17 mouse cellular contexts compared by ENCODE assay signal in genomic region chr1:39944972-39945323, GRCm38 (mm10). TPM values are rescaled to one million over a fixed set of nuclear protein-coding genes. Genes with fewer than 3 reads are reported as not detected.
DNase-seq lines count a peak whose midpoint lies in the region; ATAC-seq and TF ChIP-seq lines count a peak whose summit lies in the region.
"Had no signal": no experiment of that assay in that cellular context is flagged by ENCODE, and none has a peak within 500 bp of the region (broad histone marks: within the 10 kb centered on the region; RNA-seq: fewer than 3 reads in every experiment).

No protein-coding gene starts in this region.

- WGBS in forebrain, embryonic 10.5 days: 34% methylated on average over 4 of the region's 4 CpGs
- 46% methylated on average over 4 of the region's 4 CpGs for WGBS in forebrain, embryonic 11.5 days
- WGBS in midbrain, embryonic 13.5 days: 38% methylated on average over 4 of the region's 4 CpGs
- WGBS in midbrain, embryonic 16.5 days: 40% methylated on average over 4 of the region's 4 CpGs
- 49% methylated on average over 4 of the region's 4 CpGs for WGBS in forebrain, postnatal 0 days
- WGBS in neural tube, embryonic 14.5 days: 27% methylated on average over 4 of the region's 4 CpGs

- intact Hi-C loops in gastrocnemius, postnatal 36 days (cut with DNase I): no loop called here

- H3K9me3 ChIP-seq in forebrain, embryonic 10.5 days: no peaks in the 10 kb centered on the region
- H3K9me3 ChIP-seq in forebrain, embryonic 11.5 days (ENCODE audit: control insufficient read depth, low read length): no peaks in the 10 kb centered on the region
- no peaks in the 10 kb centered on the region for H3K9me3 ChIP-seq in midbrain, embryonic 13.5 days
- H3K9me3 ChIP-seq in midbrain, embryonic 16.5 days (replicated peaks; ENCODE audit: control insufficient read depth, low read length, poor library complexity, severe bottlenecking): no peaks in the 10 kb centered on the region
- no peaks in the 10 kb centered on the region for H3K9me3 ChIP-seq in forebrain, postnatal 0 days (ENCODE audit: low read length)
- no peaks in the 10 kb centered on the region for H3K9me3 ChIP-seq in neural tube, embryonic 14.5 days (ENCODE audit: control insufficient read depth, low read length)
- H3K9me3 ChIP-seq: neural tube, embryonic 12.5 days had no signal

- H3K4me1 ChIP-seq in forebrain, embryonic 10.5 days: peaks cover 100% of the 10 kb centered on the region
- H3K4me1 ChIP-seq in forebrain, embryonic 11.5 days (replicated peaks; ENCODE audit: control insufficient read depth, insufficient read depth, low read length): peaks cover 61% of the 10 kb centered on the region
- peaks cover 98% of the 10 kb centered on the region for H3K4me1 ChIP-seq in midbrain, embryonic 13.5 days (replicated peaks)
- peaks cover 88% of the 10 kb centered on the region for H3K4me1 ChIP-seq in midbrain, embryonic 16.5 days (ENCODE audit: control insufficient read depth, insufficient read depth, low read length)
- H3K4me1 ChIP-seq in forebrain, postnatal 0 days (ENCODE audit: insufficient read depth): peaks cover 72% of the 10 kb centered on the region
- peaks cover 84% of the 10 kb centered on the region for H3K4me1 ChIP-seq in neural tube, embryonic 14.5 days (ENCODE audit: control insufficient read depth, insufficient read depth, low read length)

- no peak for DNase-seq in forebrain, embryonic 10.5 days (ENCODE audit: extremely low spot score, low spot score)
- DNase-seq in forebrain, embryonic 11.5 days (ENCODE audit: low spot score): no peak
- no peak for DNase-seq in forebrain, postnatal 0 days
- DNase-seq in urinary bladder, postnatal 10 days (ENCODE audit: low spot score): no peak
- no peak for DNase-seq in gastrocnemius, postnatal 36 days
- DNase-seq: adrenal gland, postnatal 10 days; heart, adult 18-20 months; heart, postnatal 36 days; kidney, adult 9 months; lung, postnatal 14 days; right cerebral cortex, adult 18-20 months; spleen, adult 18-20 months had no signal

- no peak for TF ChIP-seq CTCF in forebrain, postnatal 0 days (IDR thresholded peaks at IDR 0.05; ENCODE audit: low read depth)

- no peak overlapping the region for H3K4me3 ChIP-seq in forebrain, embryonic 10.5 days
- no peak overlapping the region for H3K4me3 ChIP-seq in forebrain, embryonic 11.5 days (ENCODE audit: low read depth, low read length)
- H3K4me3 ChIP-seq in midbrain, embryonic 13.5 days (replicated peaks): no peak overlapping the region
- H3K4me3 ChIP-seq in midbrain, embryonic 16.5 days (ENCODE audit: low read depth, low read length): no peak overlapping the region
- H3K4me3 ChIP-seq in forebrain, postnatal 0 days (ENCODE audit: low read depth, low read length): no peak overlapping the region
- H3K4me3 ChIP-seq in neural tube, embryonic 14.5 days (ENCODE audit: low read depth, low read length): no peak overlapping the region
- H3K4me3 ChIP-seq: neural tube, embryonic 12.5 days had no signal

- H3K9ac ChIP-seq in forebrain, embryonic 11.5 days (ENCODE audit: low read length): no peak overlapping the region
- H3K9ac ChIP-seq in midbrain, embryonic 13.5 days (replicated peaks): no peak overlapping the region; the same call in 1 of the 2 replicates
- no peak overlapping the region for H3K9ac ChIP-seq in midbrain, embryonic 16.5 days (ENCODE audit: low read depth, low read length)
- no peak overlapping the region for H3K9ac ChIP-seq in forebrain, postnatal 0 days
- H3K9ac ChIP-seq in neural tube, embryonic 14.5 days (replicated peaks; ENCODE audit: low read depth, low read length): no peak overlapping the region
- H3K9ac ChIP-seq: liver, embryonic 14.5 days; neural tube, embryonic 12.5 days had no signal

- H3K27ac ChIP-seq in forebrain, embryonic 10.5 days: 0 out of 2 replicates have a peak overlapping the region, but pooled peaks have one; percentile 30
- H3K27ac ChIP-seq in forebrain, embryonic 11.5 days (ENCODE audit: low read depth, low read length): no peak overlapping the region
- peak overlapping the region; percentile 60 for H3K27ac ChIP-seq in midbrain, embryonic 13.5 days
- H3K27ac ChIP-seq in midbrain, embryonic 16.5 days (ENCODE audit: low read length): no peak overlapping the region
- H3K27ac ChIP-seq in forebrain, postnatal 0 days (ENCODE audit: low read depth, low read length): peak overlapping the region; percentile 54; the same call in 1 of the 2 replicates
- peak overlapping the region; percentile 55; the same call in 1 of the 2 replicates for H3K27ac ChIP-seq in neural tube, embryonic 14.5 days (ENCODE audit: low read depth, low read length)
- H3K27ac ChIP-seq: liver, embryonic 14.5 days; neural tube, embryonic 12.5 days had no signal

- H3K4me2 ChIP-seq in forebrain, embryonic 11.5 days (ENCODE audit: low read depth, low read length, severe bottlenecking): no peak overlapping the region
- H3K4me2 ChIP-seq in midbrain, embryonic 13.5 days (replicated peaks): no peak overlapping the region
- no peak overlapping the region for H3K4me2 ChIP-seq in midbrain, embryonic 16.5 days (ENCODE audit: low read length)
- no peak overlapping the region for H3K4me2 ChIP-seq in forebrain, postnatal 0 days (ENCODE audit: low read depth)
- H3K4me2 ChIP-seq in neural tube, embryonic 14.5 days (ENCODE audit: low read depth, low read length): no peak overlapping the region
- H3K4me2 ChIP-seq: neural tube, embryonic 12.5 days had no signal

- ATAC-seq in forebrain, embryonic 11.5 days (replicated peaks; ENCODE audit: low FRiP score): no peak
- no peak for ATAC-seq in midbrain, embryonic 13.5 days
- no peak for ATAC-seq in midbrain, embryonic 16.5 days
- no peak for ATAC-seq in forebrain, postnatal 0 days
- no peak for ATAC-seq in neural tube, embryonic 14.5 days (ENCODE audit: low read depth)

- H3K36me3 ChIP-seq in forebrain, embryonic 10.5 days (replicated peaks): no peaks in the 10 kb centered on the region
- no peaks in the 10 kb centered on the region for H3K36me3 ChIP-seq in forebrain, embryonic 11.5 days (ENCODE audit: control insufficient read depth, insufficient read depth, low read length)
- no peaks in the 10 kb centered on the region for H3K36me3 ChIP-seq in midbrain, embryonic 13.5 days
- H3K36me3 ChIP-seq in midbrain, embryonic 16.5 days (ENCODE audit: control insufficient read depth, insufficient read depth, low read length): no peaks in the 10 kb centered on the region
- H3K36me3 ChIP-seq in forebrain, postnatal 0 days (ENCODE audit: insufficient read depth): no peaks in the 10 kb centered on the region
- no peaks in the 10 kb centered on the region for H3K36me3 ChIP-seq in neural tube, embryonic 14.5 days (ENCODE audit: control insufficient read depth, insufficient read depth, low read length)
- H3K36me3 ChIP-seq: neural tube, embryonic 12.5 days had no signal

- H3K27me3 ChIP-seq in forebrain, embryonic 10.5 days (ENCODE audit: poor library complexity, severe bottlenecking): no peaks in the 10 kb centered on the region
- H3K27me3 ChIP-seq in forebrain, embryonic 11.5 days (ENCODE audit: control insufficient read depth, insufficient read depth, low read length): no peaks in the 10 kb centered on the region
- no peaks in the 10 kb centered on the region for H3K27me3 ChIP-seq in midbrain, embryonic 13.5 days
- no peaks in the 10 kb centered on the region for H3K27me3 ChIP-seq in midbrain, embryonic 16.5 days (ENCODE audit: control insufficient read depth, insufficient read depth, low read depth, low read length)
- no peaks in the 10 kb centered on the region for H3K27me3 ChIP-seq in forebrain, postnatal 0 days (ENCODE audit: insufficient read depth, low read length)
- no peaks in the 10 kb centered on the region for H3K27me3 ChIP-seq in neural tube, embryonic 14.5 days (ENCODE audit: control insufficient read depth, insufficient read depth, low read length)
- H3K27me3 ChIP-seq: neural tube, embryonic 12.5 days had no signal

RNA-seq across cellular contexts. Expression of gene Map4k4, which starts 44.2 kb away (rescaled TPM):
- polyA plus RNA-seq in forebrain, embryonic 10.5 days (2016; fragmentation: Nextera tagmentation; extraction: Ambion mirVana): 28.3 and 31.0 TPM in 2 replicates
- 52.4 and 58.2 TPM in 2 replicates for polyA plus RNA-seq in forebrain, embryonic 11.5 days (2014; fragmentation: Nextera tagmentation; extraction: Ambion mirVana)
- polyA plus RNA-seq in midbrain, embryonic 13.5 days (2015; fragmentation: Nextera tagmentation; extraction: Ambion mirVana): 49.0 and 58.2 TPM in 2 replicates
- 31.4 and 38.4 TPM in 2 replicates for polyA plus RNA-seq in midbrain, embryonic 16.5 days (2015; fragmentation: Nextera tagmentation; extraction: Ambion mirVana)
- total RNA-seq in forebrain, postnatal 0 days (2014; rRNA removed): 201 and 241 TPM in 2 replicates
- polyA plus RNA-seq in forebrain, postnatal 0 days (2015; fragmentation: Nextera tagmentation; extraction: Ambion mirVana): 11.9 and 21.3 TPM in 2 replicates
- polyA plus RNA-seq in neural tube, embryonic 14.5 days (2014; fragmentation: Nextera tagmentation; extraction: Ambion mirVana): 47.9 and 56.6 TPM in 2 replicates
- 10 to 100 TPM; 26.0 to 30.9 TPM for total RNA-seq in gastrocnemius, postnatal 36 days (2021)

Comparison
In these comparisons a context has a peak if more than half of its experiments do, and no peak if none do; other contexts are left out.
1. H3K27ac ChIP-seq: peak in forebrain, embryonic 10.5 days (single experiment), midbrain, embryonic 13.5 days (single experiment), forebrain, postnatal 0 days (single experiment) and neural tube, embryonic 14.5 days (single experiment); none in forebrain, embryonic 11.5 days (single experiment) and midbrain, embryonic 16.5 days (single experiment).